Mouse (Mus musculus): ENCODE results near the gene Yy2.

Gene Yy2

GRCm38 (mm10) chrX:157568840-157569239 is at the start of gene Yy2:
Gene Yy2, minus strand, starts transcription at chrX:157568985.
- no peak for DNase-seq (ENCODE audit: low read depth, low spot score)

- no peak for DNase-seq (ENCODE audit: low read depth, low spot score)
Observed at GRCm38 (mm10) chrX:157612894-157613293, 44.1 kb upstream of the Yy2 start.

GRCm38 (mm10) chrX:157601450-157601849 is 32.7 kb upstream of the Yy2 start:
- peak; percentile 60 for DNase-seq (ENCODE audit: low read depth, low spot score)

- DNase-seq (ENCODE audit: low read depth, low spot score), result peak; percentile 78
Observed at GRCm38 (mm10) chrX:157598186-157598996, 29.6 kb upstream of the Yy2 start, which contains the start of gene Mbtps2. Gene Mbtps2, minus strand, starts transcription at chrX:157598715.

- peak; percentile 27 for DNase-seq (ENCODE audit: low read depth, low spot score)
Observed at GRCm38 (mm10) chrX:157597585-157598185, 28.9 kb upstream of the Yy2 start.

- no peak for DNase-seq (ENCODE audit: low read depth, low spot score)
Observed at GRCm38 (mm10) chrX:157596802-157597201, 28.0 kb upstream of the Yy2 start.

GRCm38 (mm10) chrX:157595927-157596326 is 27.1 kb upstream of the Yy2 start:
- no peak for DNase-seq (ENCODE audit: low read depth, low spot score)

GRCm38 (mm10) chrX:157594606-157595005 is 25.8 kb upstream of the Yy2 start:
- DNase-seq (ENCODE audit: low read depth, low spot score), result no peak

GRCm38 (mm10) chrX:157587001-157587400 is 18.2 kb upstream of the Yy2 start:
- DNase-seq (ENCODE audit: low read depth, low spot score), result no peak

GRCm38 (mm10) chrX:157586397-157586796 is 17.6 kb upstream of the Yy2 start:
- DNase-seq (ENCODE audit: low read depth, low spot score), result no peak

- no peak for DNase-seq (ENCODE audit: low read depth, low spot score)
Observed at GRCm38 (mm10) chrX:157579108-157579614, 10.4 kb upstream of the Yy2 start.

GRCm38 (mm10) chrX:157574683-157575082 is 5.9 kb upstream of the Yy2 start:
- no peak for DNase-seq (ENCODE audit: low read depth, low spot score)

GRCm38 (mm10) chrX:157563794-157564193 is 5.0 kb downstream of the Yy2 start:
- DNase-seq (ENCODE audit: low read depth, low spot score), result peak; percentile 5

GRCm38 (mm10) chrX:157547082-157547481 is 21.7 kb downstream of the Yy2 start:
- peak; percentile 42 for DNase-seq (ENCODE audit: low read depth, low spot score)

Data from mesoderm, embryonic 11.5 days (tissue).